Mouse (Mus musculus): ENCODE measurements around the gene 9130230L23Rik. TPM values are rescaled to one million over a fixed set of nuclear protein-coding genes. Genes with fewer than 3 reads are reported as not detected.

Gene 9130230L23Rik
- total and polyA plus RNA-seq, 3 experiments: 0.20 to 0.30 TPM; not detected in 1

DNA sequence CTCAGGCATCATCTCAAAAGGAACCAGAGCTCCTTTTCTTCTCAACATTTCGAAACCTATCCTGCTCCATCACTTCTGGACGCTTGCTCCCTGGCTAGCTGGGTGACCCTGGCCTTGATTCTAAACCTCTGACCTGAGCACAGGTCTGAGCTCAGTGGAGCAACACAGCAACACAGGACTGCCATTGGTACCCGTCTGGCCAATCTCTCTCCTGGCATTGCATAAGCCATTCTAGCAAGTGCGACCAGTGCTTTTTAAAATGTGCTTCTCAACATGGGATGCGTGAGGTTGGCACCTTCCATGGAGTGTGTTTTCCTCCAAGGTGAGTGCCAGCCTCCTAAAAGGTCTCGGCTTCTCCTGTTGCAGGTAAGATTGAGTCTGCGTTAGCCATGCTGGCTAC lies 5.0 kb downstream of the 9130230L23Rik start:
- no peak overlapping the region for H3K27ac ChIP-seq (ENCODE audit: insufficient read depth, low read depth)
- H3K9me3 ChIP-seq (replicated peaks; ENCODE audit: low read length): no peaks in the 10 kb centered on the region
- no peaks in the 10 kb centered on the region for H3K27me3 ChIP-seq (replicated peaks)
- no peak for TF ChIP-seq MYC (IDR thresholded peaks at IDR 0.05; ENCODE audit: low read depth, low read length)
- no peak for TF ChIP-seq GABPA (IDR thresholded peaks at IDR 0.05; ENCODE audit: insufficient replicate concordance, low read depth, low read length)
- no peak for TF ChIP-seq CTCF (conservative IDR thresholded peaks at IDR 0.05 in 1 of 2, IDR thresholded peaks at IDR 0.05 in 1 of 2; ENCODE audit: low read depth in 2 of 2, low read length in 2 of 2)
- no peak for TF ChIP-seq ZMIZ1 (IDR thresholded peaks at IDR 0.05; ENCODE audit: low read depth, low read length)
- no peak for TF ChIP-seq TBP (conservative IDR thresholded peaks at IDR 0.05; ENCODE audit: low read depth, low read length)
- no peak for TF ChIP-seq MAX (IDR thresholded peaks at IDR 0.05; ENCODE audit: low read length)
- TF ChIP-seq CHD2 (IDR thresholded peaks at IDR 0.05; ENCODE audit: low read length): no peak
- TF ChIP-seq SIN3A (IDR thresholded peaks at IDR 0.05; ENCODE audit: low read length): no peak
- no peak for TF ChIP-seq MAFK (IDR thresholded peaks at IDR 0.05; ENCODE audit: insufficient replicate concordance, low read length)
- no peak for TF ChIP-seq MAZ (IDR thresholded peaks at IDR 0.05; ENCODE audit: low read depth, low read length)
- no peak for TF ChIP-seq ZKSCAN1 (IDR thresholded peaks at IDR 0.05; ENCODE audit: borderline replicate concordance, low read depth, low read length)
- no peak for TF ChIP-seq PAX5 (IDR thresholded peaks at IDR 0.05; ENCODE audit: low read length)
- TF ChIP-seq USF2 (conservative IDR thresholded peaks at IDR 0.05; ENCODE audit: low read depth, low read length): no peak
- no peak for TF ChIP-seq ELF1 (IDR thresholded peaks at IDR 0.05; ENCODE audit: low read depth, low read length)
- no peak for TF ChIP-seq ETS1 (conservative IDR thresholded peaks at IDR 0.05; ENCODE audit: low read depth, low read length)
- no peak for TF ChIP-seq HCFC1 (IDR thresholded peaks at IDR 0.05; ENCODE audit: low read depth, low read length)
- no peaks in the 10 kb centered on the region for H3K36me3 ChIP-seq (replicated peaks in 1 of 2; ENCODE audit: control insufficient read depth in 1 of 2, insufficient read depth in 1 of 2, low read length in 1 of 2)
- dilution Hi-C loops (cut with MboI; ENCODE audit: extremely low pct_ligation_motif_present, extremely low pct_unique_long_range_greater_than_20kb, low sequenced_read_pairs): no loop called here
- H3K4me3 ChIP-seq (replicated peaks in 1 of 3; ENCODE audit: low read depth in 2 of 3, low read length in 2 of 3, poor library complexity in 1 of 3): no peak overlapping the region
- H3K4me1 ChIP-seq (ENCODE audit: control insufficient read depth in 1 of 2, insufficient read depth in 2 of 2): peaks cover 7 to 20% of the 10 kb centered on the region in 2 experiments
- no peak overlapping the region for H3K9ac ChIP-seq (ENCODE audit: insufficient read depth, low read depth)
- H3K79me2 ChIP-seq (replicated peaks; ENCODE audit: control insufficient read depth, extremely low read depth, insufficient read depth, poor library complexity, severe bottlenecking): no peaks in the 10 kb centered on the region
- H3K4me2 ChIP-seq (ENCODE audit: insufficient read depth, low read depth, poor library complexity, severe bottlenecking): no peak overlapping the region
- in situ Hi-C loops (cut with MboI; ENCODE audit: low pct_ligation_motif_present, low pct_unique_long_range_greater_than_20kb, low sequenced_read_pairs): no loop called here
- no peak for DNase-seq (ENCODE audit: extremely low read depth)

- dilution Hi-C loops (cut with MboI; ENCODE audit: extremely low pct_ligation_motif_present, extremely low pct_unique_long_range_greater_than_20kb, low sequenced_read_pairs) (no loop called here), in situ Hi-C loops (cut with MboI; ENCODE audit: low pct_ligation_motif_present, low pct_unique_long_range_greater_than_20kb, low sequenced_read_pairs) (no loop called here)
- no peaks in the 10 kb centered on the region for H3K27me3 ChIP-seq (replicated peaks)
- no peak overlapping the region for H3K9ac ChIP-seq (ENCODE audit: insufficient read depth, low read depth)
- H3K9me3 ChIP-seq (replicated peaks; ENCODE audit: low read length): no peaks in the 10 kb centered on the region
- no peak overlapping the region for H3K27ac ChIP-seq (ENCODE audit: insufficient read depth, low read depth)
- no peak overlapping the region for H3K4me2 ChIP-seq (ENCODE audit: insufficient read depth, low read depth, poor library complexity, severe bottlenecking)
- H3K79me2 ChIP-seq (replicated peaks; ENCODE audit: control insufficient read depth, extremely low read depth, insufficient read depth, poor library complexity, severe bottlenecking): no peaks in the 10 kb centered on the region
- H3K4me1 ChIP-seq (ENCODE audit: control insufficient read depth in 1 of 2, insufficient read depth in 2 of 2): peaks cover 4 to 17% of the 10 kb centered on the region in 2 experiments
- TF ChIP-seq POLR2AphosphoS2 (IDR thresholded peaks at IDR 0.05; ENCODE audit: low read depth, low read length) (no peak), CTCF (conservative IDR thresholded peaks at IDR 0.05 in 1 of 2, IDR thresholded peaks at IDR 0.05 in 1 of 2; ENCODE audit: low read depth in 2 of 2, low read length in 2 of 2) (no peak), MAX (IDR thresholded peaks at IDR 0.05; ENCODE audit: low read length) (no peak), JUN (IDR thresholded peaks at IDR 0.05; ENCODE audit: insufficient read depth, low read depth, low read length) (no peak), SMC3 (IDR thresholded peaks at IDR 0.05; ENCODE audit: low read depth, low read length) (no peak), BHLHE40 (IDR thresholded peaks at IDR 0.05; ENCODE audit: low read depth, low read length) (no peak), ZMIZ1 (IDR thresholded peaks at IDR 0.05; ENCODE audit: low read depth, low read length) (no peak), MEF2A (IDR thresholded peaks at IDR 0.05; ENCODE audit: borderline replicate concordance, low read depth, low read length) (no peak), RCOR1 (conservative IDR thresholded peaks at IDR 0.05; ENCODE audit: low read depth, low read length) (no peak), MXI1 (IDR thresholded peaks at IDR 0.05; ENCODE audit: low read depth, low read length) (no peak), ZC3H11A (IDR thresholded peaks at IDR 0.05; ENCODE audit: low read depth, low read length) (no peak), ZNF384 (IDR thresholded peaks at IDR 0.05; ENCODE audit: low read depth, low read length) (no peak), MYC (IDR thresholded peaks at IDR 0.05; ENCODE audit: low read depth, low read length) (no peak), SIN3A (IDR thresholded peaks at IDR 0.05; ENCODE audit: low read length) (no peak), JUND (conservative IDR thresholded peaks at IDR 0.05; ENCODE audit: low read depth, low read length) (no peak)
- no peaks in the 10 kb centered on the region for H3K36me3 ChIP-seq (replicated peaks in 1 of 2; ENCODE audit: control insufficient read depth in 1 of 2, insufficient read depth in 1 of 2, low read length in 1 of 2)
- DNase-seq (ENCODE audit: extremely low read depth): no peak
- H3K4me3 ChIP-seq (replicated peaks in 1 of 3; ENCODE audit: low read depth in 2 of 3, low read length in 2 of 3, poor library complexity in 1 of 3): no peak overlapping the region
Observed at GRCm38 (mm10) chr5:65997813-65998212, 6.3 kb downstream of the 9130230L23Rik start.
